Mouse (Mus musculus): ENCODE measurements around the gene Btbd3.

DNA sequence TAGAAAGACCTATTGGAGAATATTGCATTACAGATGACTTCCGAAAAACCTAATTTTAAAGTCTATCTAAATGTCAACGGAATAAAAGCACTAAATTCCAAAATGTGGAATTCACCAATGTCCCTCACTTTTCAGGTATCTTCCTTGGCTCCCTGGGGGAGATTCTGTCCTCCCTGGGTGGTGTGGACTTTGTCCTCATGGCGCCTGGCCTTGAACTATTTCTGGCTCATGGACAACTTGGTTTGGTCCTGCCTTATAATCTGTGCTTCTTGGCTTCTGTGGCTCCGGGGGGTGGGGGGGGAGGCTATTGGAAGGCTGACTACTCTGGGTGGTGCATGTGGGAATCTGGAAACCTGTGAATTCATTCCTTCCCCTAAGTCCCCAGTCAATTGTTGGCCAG is 109.0 kb downstream of the Btbd3 start:
- no peak for TF ChIP-seq POLR2A (IDR thresholded peaks at IDR 0.05; ENCODE audit: low read depth, low read length)
- TF ChIP-seq CTCF (IDR thresholded peaks at IDR 0.05; ENCODE audit: borderline replicate concordance, insufficient read depth, low read length) = no peak
